8 mouse cellular contexts compared by ENCODE assay signal in genomic region chr4:9015528-9016503, GRCm38 (mm10).
DNase-seq lines count a peak whose midpoint lies in the region; ATAC-seq and TF ChIP-seq lines count a peak whose summit lies in the region.

No protein-coding gene starts in this region.

- H3K36me3 ChIP-seq in embryonic facial prominence, embryonic 12.5 days = no peaks in the 10 kb centered on the region
- no peaks in the 10 kb centered on the region for H3K36me3 ChIP-seq in intestine, embryonic 16.5 days (ENCODE audit: control insufficient read depth, insufficient read depth, low read length)
- H3K36me3 ChIP-seq in lung, postnatal 0 days (ENCODE audit: insufficient read depth, low read length) = no peaks in the 10 kb centered on the region
- H3K36me3 ChIP-seq in stomach, embryonic 14.5 days (ENCODE audit: control insufficient read depth, insufficient read depth, low read length) = no peaks in the 10 kb centered on the region

- H3K9ac ChIP-seq in embryonic facial prominence, embryonic 12.5 days = no peak overlapping the region
- H3K9ac ChIP-seq in intestine, embryonic 16.5 days (ENCODE audit: low read depth, low read length) = 0 out of 2 replicates have a peak overlapping the region, but pooled peaks have one; percentile 10
- H3K9ac ChIP-seq in lung, postnatal 0 days (replicated peaks; ENCODE audit: low read depth) = no peak overlapping the region
- no peak overlapping the region for H3K9ac ChIP-seq in stomach, embryonic 14.5 days (replicated peaks; ENCODE audit: low read depth, low read length)

- ATAC-seq in embryonic facial prominence, embryonic 12.5 days (ENCODE audit: insufficient number of reproducible peaks, insufficient read depth, low FRiP score, low TSS enrichment) = no peak
- peak; percentile 78 for ATAC-seq in intestine, embryonic 16.5 days
- peak; percentile 89 for ATAC-seq in lung, postnatal 0 days
- peak; percentile 66; the same call in 1 of the 2 replicates for ATAC-seq in stomach, embryonic 14.5 days (ENCODE audit: insufficient number of reproducible peaks, insufficient read depth, low FRiP score, low read depth)

- intact Hi-C loops in left cerebral cortex, postnatal 36 days (cut with DNase I) = no loop called here

- no peak overlapping the region for H3K4me2 ChIP-seq in embryonic facial prominence, embryonic 12.5 days (replicated peaks)
- no peak overlapping the region for H3K4me2 ChIP-seq in intestine, embryonic 16.5 days (ENCODE audit: low read depth, low read length)
- H3K4me2 ChIP-seq in lung, postnatal 0 days (replicated peaks; ENCODE audit: low read depth, low read length) = peak overlapping the region; percentile 20; the same call in 1 of the 2 replicates
- no peak overlapping the region for H3K4me2 ChIP-seq in stomach, embryonic 14.5 days (replicated peaks; ENCODE audit: low read depth, low read length)

- TF ChIP-seq CTCF in lung, postnatal 0 days (IDR thresholded peaks at IDR 0.05) = no peak

- peak; percentile 7 for DNase-seq in thymus, postnatal 25 days
- no peak for DNase-seq in thymus, postnatal 10 days (ENCODE audit: low spot score in 2 of 2)
- DNase-seq in lung, postnatal 0 days (ENCODE audit: low spot score) = peak; percentile 73
- no peak for DNase-seq in gastrocnemius, adult 8-10 months (ENCODE audit: low spot score in 2 of 2)
- DNase-seq in left cerebral cortex, postnatal 36 days (ENCODE audit: low spot score in 2 of 2) = no peak

- H3K27ac ChIP-seq in embryonic facial prominence, embryonic 12.5 days = peak overlapping the region; percentile 48; the same call in 1 of the 2 replicates
- peak overlapping the region; percentile 34 for H3K27ac ChIP-seq in intestine, embryonic 16.5 days (ENCODE audit: low read length)
- H3K27ac ChIP-seq in lung, postnatal 0 days (ENCODE audit: low read length) = no peak overlapping the region
- H3K27ac ChIP-seq in stomach, embryonic 14.5 days (ENCODE audit: low read length) = no peak overlapping the region

- 17% methylated on average over 14 of the region's 14 CpGs for WGBS in embryonic facial prominence, embryonic 12.5 days
- WGBS in intestine, embryonic 16.5 days = 16% methylated on average over 14 of the region's 14 CpGs
- 13% methylated on average over 14 of the region's 14 CpGs for WGBS in lung, postnatal 0 days
- 19% methylated on average over 14 of the region's 14 CpGs for whole genome bisulfite sequencing in stomach, embryonic 14.5 days

- peaks cover 45% of the 10 kb centered on the region for H3K4me1 ChIP-seq in embryonic facial prominence, embryonic 12.5 days
- H3K4me1 ChIP-seq in intestine, embryonic 16.5 days (ENCODE audit: control insufficient read depth, insufficient read depth, low read length) = peaks cover 10% of the 10 kb centered on the region
- peaks cover 11% of the 10 kb centered on the region for H3K4me1 ChIP-seq in lung, postnatal 0 days (ENCODE audit: insufficient read depth, low read depth, low read length)
- peaks cover 13% of the 10 kb centered on the region for H3K4me1 ChIP-seq in stomach, embryonic 14.5 days (ENCODE audit: control insufficient read depth, insufficient read depth, low read length)

- no peak for TF ChIP-seq EP300 in lung, postnatal 0 days (IDR thresholded peaks at IDR 0.05)

- H3K4me3 ChIP-seq in embryonic facial prominence, embryonic 12.5 days = no peak overlapping the region
- H3K4me3 ChIP-seq in intestine, embryonic 16.5 days (ENCODE audit: low read length) = no peak overlapping the region
- no peak overlapping the region for H3K4me3 ChIP-seq in lung, postnatal 0 days (ENCODE audit: low read depth, low read length)
- H3K4me3 ChIP-seq in stomach, embryonic 14.5 days (ENCODE audit: low read depth, low read length) = no peak overlapping the region

- H3K27me3 ChIP-seq in embryonic facial prominence, embryonic 12.5 days = peaks cover 4% of the 10 kb centered on the region; the same call in 1 of the 2 replicates
- H3K27me3 ChIP-seq in intestine, embryonic 16.5 days (replicated peaks; ENCODE audit: control insufficient read depth, insufficient read depth, low read length) = no peaks in the 10 kb centered on the region
- H3K27me3 ChIP-seq in lung, postnatal 0 days (replicated peaks; ENCODE audit: insufficient read depth, low read length) = no peaks in the 10 kb centered on the region
- H3K27me3 ChIP-seq in stomach, embryonic 14.5 days (ENCODE audit: control insufficient read depth, insufficient read depth, low read length) = no peaks in the 10 kb centered on the region

- H3K9me3 ChIP-seq in embryonic facial prominence, embryonic 12.5 days = no peaks in the 10 kb centered on the region
- H3K9me3 ChIP-seq in intestine, embryonic 16.5 days (ENCODE audit: control insufficient read depth, low read length) = no peaks in the 10 kb centered on the region
- no peaks in the 10 kb centered on the region for H3K9me3 ChIP-seq in lung, postnatal 0 days (ENCODE audit: low read length)
- H3K9me3 ChIP-seq in stomach, embryonic 14.5 days (ENCODE audit: control insufficient read depth, low read depth, low read length) = no peaks in the 10 kb centered on the region

Comparison
In these comparisons a context has a peak if more than half of its experiments do, and no peak if none do; other contexts are left out.
1. DNase-seq: peak in thymus, postnatal 25 days (single experiment) and lung, postnatal 0 days (single experiment); none in thymus, postnatal 10 days (0 of 2), gastrocnemius, adult 8-10 months (0 of 2) and left cerebral cortex, postnatal 36 days (0 of 2).
2. H3K27ac ChIP-seq: peak in embryonic facial prominence, embryonic 12.5 days (single experiment) and intestine, embryonic 16.5 days (single experiment); none in lung, postnatal 0 days (single experiment) and stomach, embryonic 14.5 days (single experiment).